Mouse (Mus musculus) spleen, postnatal 36 days (tissue): ENCODE results near the gene Wdr11.

Experiments used
- DNase-seq, 2 experiments: peaks; one replicate each; pipeline ENCODE4 v3.0.0; 2022; ENCODE audit warnings: low spot score in 2 of 2, mixed read lengths in 1 of 2

Wdr11 gene

DNA sequence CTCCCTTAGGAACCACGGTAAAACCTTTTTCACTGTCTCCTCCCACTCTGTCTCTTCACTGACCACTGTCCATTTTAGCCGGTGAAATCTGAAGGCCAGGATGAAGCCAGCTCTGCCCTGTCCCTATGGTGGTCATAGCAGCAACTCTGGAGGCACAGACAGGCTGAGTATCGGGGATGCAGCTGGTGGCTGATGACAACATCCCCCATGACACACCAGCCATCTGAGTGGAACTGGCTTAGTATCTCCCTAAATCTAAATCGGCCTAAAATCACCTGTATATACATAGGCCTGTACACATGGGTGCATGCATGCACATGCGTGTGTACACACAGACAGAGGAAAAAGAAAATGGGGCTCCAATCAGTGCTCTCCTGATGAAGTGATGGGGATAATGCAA is 93.7 kb downstream of the Wdr11 start:
- no peak for DNase-seq
